8 mouse cellular contexts compared by ENCODE assay signal in genomic region chr6:30302781-30303631, GRCm38 (mm10). TPM values are rescaled to one million over a fixed set of nuclear protein-coding genes. Genes with fewer than 3 reads are reported as not detected.
A peak's percentile ranks its signal among the peaks of the same experiment; 100 is the strongest.
DNase-seq lines count a peak whose midpoint lies in the region; ATAC-seq and TF ChIP-seq lines count a peak whose summit lies in the region.

No protein-coding gene starts in this region.

- H3K27ac ChIP-seq in gastrocnemius, adult 2 months: peak overlapping the region; percentile 95
- peak overlapping the region; percentile 84 for H3K27ac ChIP-seq in limb, embryonic 14.5 days (replicated peaks; ENCODE audit: low read depth, low read length)
- peak overlapping the region; percentile 90 for H3K27ac ChIP-seq in midbrain, postnatal 0 days (ENCODE audit: low read depth, low read length)
- H3K27ac ChIP-seq in stomach, postnatal 0 days (replicated peaks): peak overlapping the region; percentile 95

- H3K4me2 ChIP-seq in limb, embryonic 14.5 days (replicated peaks; ENCODE audit: low read depth, low read length, severe bottlenecking): peak overlapping the region; percentile 60
- H3K4me2 ChIP-seq in midbrain, postnatal 0 days (ENCODE audit: low read depth, low read length, poor library complexity, severe bottlenecking): peak overlapping the region; percentile 91
- H3K4me2 ChIP-seq in stomach, postnatal 0 days (replicated peaks; ENCODE audit: low read depth): peak overlapping the region; percentile 68

- no peak for TF ChIP-seq POLR2A in limb, embryonic 14.5 days (IDR thresholded peaks at IDR 0.05; ENCODE audit: borderline replicate concordance, extremely low read depth, insufficient read depth, insufficient read length)

- no peak for TF ChIP-seq EP300 in stomach, postnatal 0 days (optimal IDR thresholded peaks at IDR 0.05)

- H3K4me1 ChIP-seq in limb, embryonic 14.5 days (ENCODE audit: control insufficient read depth, insufficient read depth, low read length): peaks cover 26% of the 10 kb centered on the region
- peaks cover 7% of the 10 kb centered on the region; the same call in 1 of the 2 replicates for H3K4me1 ChIP-seq in midbrain, postnatal 0 days (ENCODE audit: insufficient read depth, low read length)
- H3K4me1 ChIP-seq in stomach, postnatal 0 days (replicated peaks; ENCODE audit: control insufficient read depth, insufficient read depth): 0 out of 2 replicates have a peak, but pooled peaks cover 3% of the 10 kb centered on the region

- no peak for TF ChIP-seq CTCF in gastrocnemius, adult 2 months (IDR thresholded peaks at IDR 0.05)
- TF ChIP-seq CTCF in midbrain, postnatal 0 days (IDR thresholded peaks at IDR 0.05): no peak
- TF ChIP-seq CTCF in stomach, postnatal 0 days (IDR thresholded peaks at IDR 0.05; ENCODE audit: low read depth): no peak

- intact Hi-C loops in gastrocnemius, adult 2 months (cut with DNase I): loop anchor here (2.0 to 5.0 kb wide), 3 partner anchors 39 to 61 kb away; no protein-coding TSS in a partner anchor

- no peaks in the 10 kb centered on the region for H3K9me3 ChIP-seq in limb, embryonic 14.5 days (ENCODE audit: control insufficient read depth, low read length)
- no peaks in the 10 kb centered on the region for H3K9me3 ChIP-seq in midbrain, postnatal 0 days (ENCODE audit: low read length)
- H3K9me3 ChIP-seq in stomach, postnatal 0 days (ENCODE audit: control insufficient read depth, low read length): no peaks in the 10 kb centered on the region

- DNase-seq in layer of hippocampus, adult 11-12 months (ENCODE audit: low spot score): peak; percentile 31
- DNase-seq in layer of hippocampus, adult 8-10 months (ENCODE audit: low spot score in 2 of 2): no peak
- peak; percentile 46 for DNase-seq in cerebellum, adult 9-11 months
- DNase-seq in gastrocnemius, adult 2 months: peak; percentile 59
- peak; percentile 68 for DNase-seq in induced T-regulatory cell, adult 2 months (ENCODE audit: low read depth)
- peak; percentile 26 for DNase-seq in limb, embryonic 14.5 days (ENCODE audit: low spot score)
- peak; percentile 28 for DNase-seq in midbrain, postnatal 0 days (ENCODE audit: low spot score)
- peak; percentile 37 for DNase-seq in stomach, postnatal 0 days (ENCODE audit: low spot score)

- under 1% methylated on average over 11 of the region's 11 CpGs for WGBS in limb, embryonic 14.5 days
- WGBS in midbrain, postnatal 0 days: 1% methylated on average over 11 of the region's 11 CpGs
- under 1% methylated on average over 11 of the region's 11 CpGs for WGBS in stomach, postnatal 0 days

- peak overlapping the region; percentile 84 for H3K4me3 ChIP-seq in gastrocnemius, adult 2 months
- peak overlapping the region; percentile 74 for H3K4me3 ChIP-seq in limb, embryonic 14.5 days (replicated peaks; ENCODE audit: low read length)
- peak overlapping the region; percentile 74 for H3K4me3 ChIP-seq in midbrain, postnatal 0 days (ENCODE audit: low read depth, low read length)
- H3K4me3 ChIP-seq in stomach, postnatal 0 days (ENCODE audit: low read depth, low read length): peak overlapping the region; percentile 78

- no peaks in the 10 kb centered on the region for H3K27me3 ChIP-seq in limb, embryonic 14.5 days (ENCODE audit: control insufficient read depth, insufficient read depth, low read length)
- H3K27me3 ChIP-seq in midbrain, postnatal 0 days (ENCODE audit: insufficient read depth, low read length): no peaks in the 10 kb centered on the region
- no peaks in the 10 kb centered on the region for H3K27me3 ChIP-seq in stomach, postnatal 0 days (ENCODE audit: control insufficient read depth, insufficient read depth, low read length)

- H3K9ac ChIP-seq in limb, embryonic 14.5 days (ENCODE audit: low read depth, low read length, severe bottlenecking): peak overlapping the region; percentile 76
- H3K9ac ChIP-seq in midbrain, postnatal 0 days (replicated peaks; ENCODE audit: low read length, poor library complexity, severe bottlenecking): peak overlapping the region; percentile 91
- H3K9ac ChIP-seq in stomach, postnatal 0 days (ENCODE audit: low read length): peak overlapping the region; percentile 85

- ATAC-seq in limb, embryonic 14.5 days (ENCODE audit: low FRiP score, low read depth): no peak
- no peak for ATAC-seq in midbrain, postnatal 0 days (ENCODE audit: low FRiP score)
- no peak for ATAC-seq in stomach, postnatal 0 days (ENCODE audit: low FRiP score, low TSS enrichment)

- H3K36me3 ChIP-seq in limb, embryonic 14.5 days (ENCODE audit: control insufficient read depth, insufficient read depth, low read length): peaks cover 3% of the 10 kb centered on the region
- H3K36me3 ChIP-seq in midbrain, postnatal 0 days (ENCODE audit: insufficient read depth, low read length): no peaks in the 10 kb centered on the region
- no peaks in the 10 kb centered on the region for H3K36me3 ChIP-seq in stomach, postnatal 0 days (ENCODE audit: control insufficient read depth, insufficient read depth, low read length)

RNA-seq across cellular contexts. Expression of gene Ube2h, which starts 1.3 kb away (rescaled TPM):
- total RNA-seq in layer of hippocampus, adult 8-10 months (2022): 10 to 100 TPM; 81.4 to 88.7 (median 86.1) TPM
- 10 to 100 TPM; 39.6 to 81.2 TPM for total RNA-seq in gastrocnemius, adult 2 months (2021)
- polyA plus RNA-seq in limb, embryonic 14.5 days (2012; rRNA removed): 43.0 and 45.7 TPM in 2 replicates
- polyA plus RNA-seq in limb, embryonic 14.5 days (2014; fragmentation: Nextera tagmentation; extraction: Ambion mirVana): 50.1 and 55.8 TPM in 2 replicates
- total RNA-seq in midbrain, postnatal 0 days (2014; rRNA removed): 47.8 and 57.0 TPM in 2 replicates
- 40.0 and 43.1 TPM in 2 replicates for polyA plus RNA-seq in midbrain, postnatal 0 days (2015; fragmentation: Nextera tagmentation; extraction: Ambion mirVana)
- 25.2 and 28.8 TPM in 2 replicates for polyA plus RNA-seq in stomach, postnatal 0 days (2015; fragmentation: Nextera tagmentation; extraction: Ambion mirVana)

Comparison
In these comparisons a context has a peak if more than half of its experiments do, and no peak if none do; other contexts are left out.
1. DNase-seq: peak in layer of hippocampus, adult 11-12 months (single experiment), cerebellum, adult 9-11 months (single experiment), gastrocnemius, adult 2 months (single experiment), induced T-regulatory cell, adult 2 months (single experiment), limb, embryonic 14.5 days (single experiment), midbrain, postnatal 0 days (single experiment) and stomach, postnatal 0 days (single experiment); none in layer of hippocampus, adult 8-10 months (0 of 2).
2. Peak in every context shown above with its lines, with median percentiles within 50 percentile points of each other: H3K27ac ChIP-seq, H3K4me3 ChIP-seq, H3K4me2 ChIP-seq and H3K9ac ChIP-seq.